Mouse (Mus musculus): ENCODE results near the gene Bnip3. TPM values are rescaled to one million over a fixed set of nuclear protein-coding genes. Genes with fewer than 3 reads are reported as not detected.
A peak's percentile ranks its signal among the peaks of the same experiment; 100 is the strongest.

Bnip3 gene
- polyA plus RNA-seq (2012; rRNA removed) = 55.6 and 61.9 TPM in 2 replicates

DNA sequence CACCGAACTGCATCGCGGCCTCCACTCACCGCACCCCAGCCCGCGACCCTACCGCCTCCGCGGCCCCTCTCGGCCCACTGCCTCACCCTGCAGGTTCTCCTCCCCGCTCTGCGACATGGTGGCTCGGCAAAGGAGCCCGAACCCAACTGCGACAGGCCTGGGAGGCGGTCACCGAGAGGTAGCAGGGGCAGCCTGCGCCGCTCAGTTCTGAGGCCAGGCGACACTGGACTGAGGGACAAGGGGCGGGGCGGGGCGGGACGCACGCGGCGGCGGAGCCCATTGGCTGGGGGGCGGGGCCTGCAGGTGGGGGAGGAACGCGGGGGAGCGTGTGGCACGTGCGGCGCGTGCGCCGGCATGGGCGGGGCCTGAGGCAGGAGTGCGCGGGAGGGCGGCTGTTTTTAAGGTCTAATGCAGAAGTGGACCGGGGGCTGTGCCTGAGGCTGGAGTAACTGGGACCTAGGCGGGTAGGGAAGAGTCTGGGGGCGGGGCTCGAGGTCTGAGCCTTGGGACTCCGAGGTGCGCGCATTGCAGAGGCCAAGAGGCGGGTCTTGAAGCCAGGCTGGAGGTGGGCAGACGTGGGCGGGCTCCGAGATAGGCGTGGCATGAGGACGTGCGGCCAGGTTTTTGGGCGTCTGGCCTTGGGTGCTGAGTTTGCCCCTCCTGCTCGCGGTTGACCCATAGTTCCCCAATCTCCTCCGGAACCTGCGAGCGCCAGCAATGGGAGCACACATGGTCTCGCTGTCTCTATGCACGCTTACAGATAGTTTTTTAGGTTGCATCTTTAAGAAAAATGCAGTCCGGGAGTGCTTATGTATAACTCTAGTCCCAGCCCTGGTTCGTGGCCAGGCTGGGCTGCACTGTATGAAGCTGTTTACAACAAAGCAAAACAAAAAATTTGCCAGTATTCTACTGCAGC, at the start of gene Bnip3:
Gene Bnip3 (minus strand): TSS at position 243 of the 916 bp plus-strand sequence.
- DNase-seq (ENCODE audit: low spot score) = peak; percentile 83

DNA sequence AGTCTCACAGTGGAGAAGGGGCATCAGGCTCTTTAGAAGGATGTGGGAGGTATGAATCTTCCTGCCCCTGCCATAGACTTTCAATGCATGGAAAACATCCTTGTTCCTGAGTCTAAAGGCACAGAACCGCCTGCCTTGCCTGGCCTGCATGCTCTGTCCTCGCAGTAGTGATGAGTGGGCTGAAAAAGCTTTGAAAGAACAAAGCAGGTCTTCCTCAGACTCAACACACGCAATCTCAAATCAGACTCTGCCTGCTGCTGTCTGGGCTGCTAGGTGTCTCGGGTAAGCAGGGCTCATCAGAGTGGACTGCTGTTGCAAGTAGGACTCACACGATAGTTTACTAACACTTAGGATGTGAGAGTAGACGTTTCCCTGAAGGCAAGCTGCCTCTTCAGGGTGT, 47.8 kb upstream of the Bnip3 start:
- no peak for DNase-seq (ENCODE audit: low spot score)

DNA sequence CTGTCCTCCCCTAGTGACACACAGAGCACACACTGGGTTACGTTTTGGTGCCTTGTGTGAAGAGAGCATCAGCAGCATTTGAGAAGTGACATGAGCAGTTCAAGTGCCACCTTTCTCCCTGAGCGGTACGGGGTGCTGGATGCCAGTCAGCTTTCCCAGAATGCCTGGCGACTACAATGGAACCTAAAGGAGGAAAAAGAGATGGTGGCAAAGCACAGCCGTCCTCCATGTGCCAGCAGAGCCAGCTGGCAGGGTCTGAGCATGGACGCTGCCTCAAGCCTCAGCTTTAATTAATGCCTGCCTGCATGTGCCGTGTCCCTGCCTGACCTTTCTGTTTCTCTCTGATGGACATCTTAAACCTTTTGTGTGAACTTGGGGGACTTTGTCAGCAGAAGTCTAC, 46.5 kb upstream of the Bnip3 start:
- no peak for DNase-seq (ENCODE audit: low spot score)

DNA sequence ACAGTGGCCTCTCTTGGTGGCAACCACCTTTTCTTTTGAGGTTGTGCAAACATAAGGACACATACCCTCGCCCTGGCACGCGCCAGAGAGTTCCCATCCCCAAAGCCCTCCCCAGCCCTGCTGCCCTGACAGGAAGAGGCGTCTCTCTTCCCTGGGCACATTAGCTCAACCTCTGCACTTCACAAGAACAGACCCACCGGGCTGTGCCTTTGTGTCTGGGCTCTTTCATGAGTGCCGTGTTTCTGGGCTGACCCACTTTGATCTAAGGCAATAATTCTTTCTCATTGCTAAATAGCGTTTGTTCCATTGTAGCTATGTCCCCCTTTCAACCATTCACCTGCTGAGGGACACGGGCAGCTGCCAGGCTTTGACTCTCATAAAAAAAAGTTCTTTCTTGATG, 39.0 kb upstream of the Bnip3 start:
- DNase-seq (ENCODE audit: low spot score) = no peak

DNA sequence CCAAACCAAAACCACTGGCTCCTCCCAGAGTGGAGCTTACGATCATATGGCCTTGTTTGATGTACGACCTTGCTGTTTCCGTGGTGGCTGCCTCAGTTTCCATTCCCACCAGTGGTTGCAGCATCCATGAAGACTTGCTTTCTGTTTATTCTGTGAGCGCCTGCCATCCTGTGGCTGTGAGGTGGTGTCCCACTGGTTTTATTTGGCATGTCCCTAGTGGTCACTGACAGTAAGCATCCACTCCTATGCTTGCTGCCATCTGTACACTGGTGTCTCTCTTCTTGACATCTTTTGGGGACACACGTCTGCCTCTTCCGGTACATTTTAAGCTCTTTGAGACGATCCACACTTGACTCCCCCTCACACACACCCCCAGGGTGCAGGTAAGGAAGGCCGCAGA, 38.4 kb upstream of the Bnip3 start:
- DNase-seq (ENCODE audit: low spot score) = no peak

DNA sequence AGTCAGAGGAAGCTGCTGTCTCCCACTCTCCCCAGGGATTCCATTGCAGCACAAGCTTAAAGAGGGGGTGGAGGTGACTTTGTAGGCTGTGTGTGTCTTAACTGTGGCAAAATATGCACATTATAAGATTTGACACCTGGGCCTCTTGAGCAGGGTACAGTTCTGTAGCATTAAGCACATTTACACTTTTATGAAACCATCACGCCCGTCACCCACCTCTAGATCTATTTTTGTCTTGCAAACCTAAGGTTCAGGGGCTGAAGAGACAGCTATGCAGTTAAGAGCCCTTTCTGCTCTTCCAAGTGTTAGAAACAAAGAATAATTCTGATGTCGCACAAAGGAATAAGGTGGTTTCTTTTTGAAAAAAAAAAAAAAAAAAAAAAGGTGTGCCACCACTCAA, 36.3 kb upstream of the Bnip3 start:
- no peak for DNase-seq (ENCODE audit: low spot score)

DNA sequence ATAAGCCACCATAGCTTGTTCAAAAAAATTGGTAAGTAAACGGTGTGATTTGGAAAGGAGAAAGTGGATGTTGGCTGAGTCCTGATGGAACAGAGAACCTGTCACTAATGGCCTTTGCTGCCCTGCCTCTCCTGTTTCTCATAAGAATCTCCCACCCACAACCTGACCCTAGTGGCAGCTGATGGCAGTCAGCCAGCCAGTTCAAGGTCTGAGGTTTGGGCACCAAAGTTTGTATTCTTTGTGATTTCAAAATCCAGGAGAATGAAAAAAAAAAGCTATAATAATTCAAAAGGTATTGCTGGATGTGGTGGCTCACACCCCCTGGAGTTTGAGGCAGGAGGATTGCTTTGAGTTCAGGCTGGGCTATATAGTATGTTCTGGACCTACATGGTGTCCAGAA, 33.0 kb upstream of the Bnip3 start:
- DNase-seq (ENCODE audit: low spot score) = no peak

DNA sequence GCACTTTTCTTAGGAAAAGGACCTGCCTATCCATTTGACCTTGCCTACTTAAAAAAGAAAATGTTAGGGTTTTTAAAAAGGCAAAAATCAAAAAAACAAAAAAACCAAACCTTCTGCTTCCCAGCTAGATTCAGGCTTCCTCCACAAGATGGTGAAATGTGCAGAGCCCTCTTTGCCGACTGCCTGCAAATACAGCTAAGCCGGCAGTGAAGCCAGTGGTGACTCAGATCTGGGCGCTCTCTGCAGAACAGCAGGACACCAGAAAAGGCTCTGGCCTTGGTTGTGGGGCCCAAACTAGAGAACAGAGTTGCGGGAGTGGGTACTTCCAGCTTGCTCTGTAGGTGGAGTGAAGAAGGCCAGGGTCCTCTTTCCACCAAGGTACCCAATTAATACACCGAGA, 32.3 kb upstream of the Bnip3 start:
- DNase-seq (ENCODE audit: low spot score) = no peak

DNA sequence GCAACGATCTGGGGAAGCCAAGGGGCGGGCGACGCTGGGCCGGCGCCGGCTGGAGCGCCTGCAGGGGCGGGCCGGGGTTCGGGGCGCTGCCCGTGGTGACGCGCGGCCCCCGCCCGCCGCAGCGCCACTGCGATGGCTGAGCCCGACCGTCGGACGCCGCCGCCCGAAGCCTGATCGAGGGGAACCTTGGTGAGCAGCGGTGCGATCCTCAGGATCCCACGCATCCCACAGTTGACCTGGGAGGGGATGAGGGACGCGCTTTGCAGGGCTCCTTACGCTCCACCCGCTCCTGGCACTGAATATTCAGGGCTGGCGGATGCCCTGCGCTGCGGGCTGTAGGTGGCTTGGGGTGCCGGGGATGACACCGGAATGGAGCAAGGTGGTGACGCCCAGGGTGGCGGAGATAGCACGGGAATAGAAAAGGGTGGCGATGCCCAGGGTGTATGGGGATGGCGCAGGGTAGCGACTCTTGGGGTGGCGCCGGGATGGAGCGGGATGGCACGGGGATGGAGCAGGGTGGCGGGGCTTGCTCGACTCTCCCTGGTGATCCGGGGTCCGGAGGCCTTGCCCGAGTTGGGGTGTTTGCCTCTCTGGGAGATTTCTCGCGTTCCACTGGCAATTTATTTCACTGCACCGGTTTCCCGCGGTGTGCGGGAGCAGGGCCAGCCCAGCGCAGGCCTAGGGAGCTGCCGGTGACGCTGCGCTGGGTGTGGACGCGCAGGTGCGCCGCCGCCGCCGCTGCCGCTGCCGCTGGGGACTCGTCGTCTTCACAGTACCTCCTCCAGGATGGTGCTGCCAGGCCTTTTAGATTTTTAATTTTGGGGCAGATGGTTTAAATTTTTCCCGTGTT, 31.5 kb upstream of the Bnip3 start, which contains the start of gene Jakmip3:
Gene Jakmip3 (plus strand): TSS at position 119 of the 850 bp plus-strand sequence.
- no peak for DNase-seq (ENCODE audit: low spot score)

DNA sequence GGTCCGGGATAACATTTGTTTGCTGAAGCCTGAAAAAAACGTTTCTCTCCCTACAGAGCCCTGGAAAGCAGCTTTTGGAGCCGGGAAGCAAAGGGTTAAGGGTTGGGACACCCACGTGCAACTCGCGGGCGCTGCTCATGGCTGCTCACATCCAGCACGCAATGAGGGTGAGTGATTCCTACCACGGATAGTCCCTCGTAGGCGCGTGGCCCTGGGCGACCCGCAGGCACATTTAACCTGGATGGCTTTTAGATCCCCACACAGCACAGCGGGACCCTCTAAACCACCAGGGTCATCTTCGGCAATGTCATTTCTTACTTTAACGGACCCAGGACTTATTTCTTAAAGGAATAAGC, 30.9 kb upstream of the Bnip3 start:
- no peak for DNase-seq (ENCODE audit: low spot score)

DNA sequence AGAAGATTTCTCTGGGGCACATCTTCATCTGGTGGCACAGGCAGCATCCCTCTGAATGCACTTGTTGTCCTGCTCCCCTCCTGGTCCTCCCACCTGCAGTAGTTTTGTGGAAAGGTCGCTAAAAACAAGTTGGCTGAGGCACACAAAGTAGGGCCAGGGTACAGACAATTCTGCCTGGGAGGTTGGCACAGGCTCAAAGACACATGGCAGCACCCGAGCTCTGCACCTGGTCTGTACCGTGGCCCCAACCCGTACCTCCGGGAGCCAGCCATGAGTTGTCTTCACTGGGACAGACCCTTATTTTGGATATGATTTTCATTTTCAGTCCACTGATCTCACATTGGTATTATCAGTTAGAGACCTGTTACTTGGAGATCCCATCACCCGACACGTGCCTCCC, 29.7 kb upstream of the Bnip3 start:
- DNase-seq (ENCODE audit: low spot score) = no peak

DNA sequence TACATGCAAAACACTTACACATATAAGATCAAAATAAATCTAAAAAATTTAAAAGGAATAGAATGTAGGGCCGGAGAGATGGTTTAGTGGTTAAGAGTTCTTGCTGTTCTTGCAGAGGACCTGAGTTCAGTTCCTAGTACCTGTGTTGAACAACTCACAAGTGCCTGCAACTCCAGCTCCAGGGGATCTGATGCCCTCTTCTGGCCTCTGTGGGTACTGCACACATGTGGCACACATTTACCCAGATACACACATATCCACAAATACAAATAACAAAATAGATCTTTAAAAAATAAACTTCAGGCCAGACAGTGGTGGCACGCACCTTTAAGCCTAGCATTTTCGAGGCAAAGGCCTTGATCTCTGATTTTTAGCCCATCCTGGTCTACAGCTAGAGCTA, 25.2 kb upstream of the Bnip3 start:
- DNase-seq (ENCODE audit: low spot score) = no peak

DNA sequence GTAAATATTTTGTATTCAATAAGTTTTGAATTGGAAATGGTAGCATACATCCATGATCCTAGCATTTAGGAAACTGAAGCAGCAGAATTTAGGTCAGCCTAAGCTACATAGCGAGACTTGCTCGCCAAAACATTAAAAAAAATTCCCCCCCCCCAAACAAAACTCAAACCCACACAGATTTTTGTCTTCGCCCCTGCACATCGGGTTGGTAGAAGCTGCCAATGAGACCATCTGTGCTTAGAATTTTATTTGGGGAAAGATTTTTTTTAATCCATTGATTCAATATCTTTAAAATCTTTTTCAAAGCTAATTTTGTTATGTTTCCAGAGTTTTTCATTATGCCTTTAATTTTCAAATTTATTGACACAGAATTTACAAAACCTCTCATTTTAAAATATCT, 19.1 kb upstream of the Bnip3 start:
- DNase-seq (ENCODE audit: low spot score) = no peak

DNA sequence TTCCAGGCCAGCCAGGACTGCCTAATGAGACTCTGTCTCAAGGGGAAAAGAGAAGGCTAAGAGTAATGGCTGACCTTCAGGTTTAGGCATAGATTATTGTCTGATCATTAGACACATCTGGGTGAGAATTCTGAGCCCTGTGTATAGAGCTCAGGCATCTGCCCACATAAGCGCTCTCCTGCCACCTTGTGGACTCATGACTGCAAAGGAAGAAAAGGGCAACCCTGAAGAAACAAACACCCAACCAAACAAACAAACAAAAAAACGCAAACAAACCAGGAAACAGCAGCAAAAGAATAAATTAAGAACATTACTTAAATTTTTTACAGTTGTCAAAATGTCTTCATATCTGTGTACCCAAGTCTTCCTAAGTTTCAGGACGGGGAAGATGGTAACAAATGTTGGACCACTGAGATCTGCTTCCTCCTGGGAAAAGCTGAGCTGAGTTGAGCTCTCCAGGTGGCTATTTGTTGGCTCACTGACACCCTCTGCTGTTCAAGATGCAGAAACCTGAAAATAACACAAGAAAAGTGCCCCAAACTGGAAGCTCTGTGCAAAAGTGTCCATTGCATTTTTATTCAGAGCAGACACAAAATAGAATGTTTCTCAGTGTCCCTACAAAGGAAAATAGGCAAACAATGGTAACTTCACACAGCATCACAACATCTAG, 14.6 kb upstream of the Bnip3 start:
- no peak for DNase-seq (ENCODE audit: low spot score)

DNA sequence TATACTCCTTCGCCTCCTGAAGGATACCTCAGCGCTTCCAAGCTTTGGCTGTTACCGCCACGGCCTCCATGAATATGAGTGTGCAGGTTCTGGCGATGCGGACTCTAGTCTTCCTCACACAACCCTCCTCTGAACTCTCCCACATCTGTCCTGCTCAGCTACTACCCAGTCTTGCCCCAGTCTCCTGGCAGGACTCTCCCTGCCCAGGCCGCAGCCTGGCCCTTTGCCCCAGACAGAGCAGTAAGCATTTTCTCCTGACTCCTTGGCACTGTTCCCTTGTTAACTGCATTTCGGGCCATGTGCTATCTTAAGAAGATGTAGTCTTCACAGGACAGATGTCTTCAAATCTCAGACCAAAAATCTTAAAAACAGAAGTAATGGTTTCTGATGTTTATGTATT, 12.3 kb upstream of the Bnip3 start:
- DNase-seq (ENCODE audit: low spot score) = no peak

DNA sequence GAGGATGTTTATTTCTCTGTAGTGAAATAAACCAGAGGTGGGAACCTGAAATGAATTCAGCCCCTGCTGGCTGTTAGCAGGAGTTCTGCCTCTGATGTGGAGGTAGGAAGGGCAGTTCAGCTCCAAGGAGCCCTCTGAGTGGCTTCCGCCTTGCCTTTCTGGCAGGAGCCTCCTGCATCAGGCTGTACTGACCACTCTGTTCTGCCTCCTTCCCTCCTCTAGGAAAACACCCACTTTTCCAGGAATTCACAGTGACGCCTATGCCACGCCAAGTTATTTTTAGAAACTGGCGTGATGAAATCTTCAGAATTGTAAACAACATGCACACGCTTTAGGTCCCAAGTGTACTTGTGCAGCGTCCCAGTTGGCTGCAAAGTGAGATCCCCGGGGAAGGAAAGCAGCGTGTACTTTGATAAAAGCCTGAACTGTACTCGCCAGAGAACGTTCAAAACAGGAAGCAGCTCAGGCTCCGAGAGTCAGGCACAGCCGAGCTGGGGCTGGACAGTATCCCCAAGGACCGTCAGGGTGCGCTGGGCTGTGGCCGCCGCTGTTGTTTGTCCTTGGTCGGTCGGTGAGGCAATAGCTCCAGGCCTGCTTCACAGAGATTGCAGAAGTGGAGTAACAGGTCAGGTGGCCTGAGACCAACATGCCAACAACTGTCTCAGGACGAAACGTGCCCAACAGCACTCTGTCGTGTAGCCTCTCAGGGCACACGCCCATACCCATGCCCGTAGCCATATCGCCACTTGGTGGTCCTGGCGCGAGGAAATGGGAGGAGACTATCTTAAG, 10.0 kb upstream of the Bnip3 start:
- peak; percentile 62 for DNase-seq (ENCODE audit: low spot score)

DNA sequence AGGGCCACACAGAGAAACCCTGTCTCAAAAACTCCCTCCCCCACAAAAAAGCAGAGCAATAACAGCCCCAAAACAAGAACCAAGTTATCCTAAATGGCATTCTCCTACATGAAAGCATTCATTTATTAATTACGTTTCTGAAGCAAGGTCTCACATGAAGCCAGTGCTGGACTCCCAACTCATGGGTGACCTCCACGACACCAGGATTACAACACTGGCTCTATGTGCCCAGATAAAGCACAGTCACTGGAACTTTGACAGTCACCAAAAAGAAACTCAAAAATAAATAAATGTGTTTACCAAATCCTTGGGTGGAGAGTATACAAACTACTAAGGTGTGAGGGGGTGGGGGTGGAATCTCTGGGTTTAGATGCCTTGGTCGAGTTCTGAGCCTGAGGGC, 4.3 kb upstream of the Bnip3 start:
- no peak for DNase-seq (ENCODE audit: low spot score)

DNA sequence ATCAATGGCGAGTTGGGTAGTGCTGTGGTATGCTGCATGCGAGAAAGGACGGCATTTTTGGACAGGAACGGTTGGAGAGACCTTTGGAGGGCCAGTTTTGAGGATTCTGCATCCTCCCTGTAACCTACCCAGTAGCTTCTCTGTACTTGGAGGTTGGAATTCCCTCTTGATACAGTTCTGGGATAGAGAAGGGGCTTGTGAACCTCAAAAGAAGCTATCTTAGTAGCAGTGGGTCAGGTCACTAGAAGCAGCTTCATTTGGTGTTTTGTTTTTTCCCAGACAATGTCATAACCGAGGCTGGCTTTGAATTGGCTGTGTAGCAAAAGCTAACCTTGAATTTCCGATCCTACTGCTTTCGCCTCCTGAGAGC, 859 bp upstream of the Bnip3 start:
- no peak for DNase-seq (ENCODE audit: low spot score)

DNA sequence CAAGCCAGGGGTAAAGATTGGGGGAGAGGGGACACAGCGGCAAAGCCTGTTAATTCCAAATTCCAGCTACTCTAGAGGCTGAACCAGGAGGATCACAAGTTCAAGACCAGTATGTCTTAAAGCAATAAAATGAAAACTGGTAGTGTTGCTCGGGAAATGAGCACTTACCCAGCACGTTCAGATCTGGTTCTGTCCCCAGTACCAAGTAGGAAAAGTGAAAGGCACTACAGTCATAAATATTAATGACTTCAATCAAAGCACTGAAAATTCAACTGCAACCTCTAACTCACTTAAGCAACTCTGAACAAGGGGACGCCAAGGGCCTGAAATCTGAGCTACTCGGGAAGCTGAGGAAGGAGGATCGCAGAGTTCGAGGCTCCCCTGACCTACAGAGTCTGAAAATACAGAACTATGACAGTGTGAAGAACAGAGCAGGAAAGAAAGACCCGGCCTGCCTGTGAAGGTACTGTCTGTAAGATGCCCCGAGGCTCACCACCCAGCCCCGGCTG, 497 bp downstream of the Bnip3 start:
- no peak for DNase-seq (ENCODE audit: low spot score)

DNA sequence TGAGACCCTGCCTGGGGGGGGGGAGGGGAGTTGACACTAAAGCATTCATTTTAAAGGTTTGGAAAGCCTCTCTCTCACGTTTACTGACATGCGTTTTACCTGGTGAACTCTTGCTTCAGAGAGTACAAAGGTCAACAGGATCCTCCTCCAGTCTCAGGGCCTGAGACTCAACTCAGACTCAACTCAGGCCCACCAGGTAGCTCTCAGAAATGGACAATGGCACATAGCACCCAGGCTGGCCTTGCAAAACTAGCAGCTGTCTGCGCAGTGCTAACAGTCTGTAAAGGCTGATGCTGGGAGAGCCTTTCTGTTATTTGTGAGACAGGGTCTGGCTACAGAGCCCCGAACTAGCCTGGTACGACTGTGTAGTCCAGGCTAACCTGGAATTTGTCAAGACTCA, 1.3 kb downstream of the Bnip3 start:
- DNase-seq (ENCODE audit: low spot score) = no peak

DNA sequence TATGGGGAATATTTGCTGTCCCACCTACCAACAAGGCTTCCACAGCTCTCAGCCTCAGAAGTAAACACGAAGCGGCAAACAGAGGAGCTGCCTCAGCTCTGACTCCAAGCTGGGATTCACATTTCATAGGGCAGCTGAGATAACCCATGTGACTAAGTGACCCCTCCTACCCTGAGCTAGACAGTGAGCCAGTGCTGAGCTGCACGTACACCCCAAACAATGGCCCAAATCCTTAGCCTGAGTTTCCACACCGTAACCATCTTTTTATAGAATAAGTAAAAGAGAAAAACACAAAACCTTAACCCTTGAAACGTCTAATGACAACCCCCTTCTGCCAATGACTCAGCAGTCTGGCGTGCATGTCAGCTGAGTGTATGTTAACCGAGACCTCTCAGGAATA, 2.3 kb downstream of the Bnip3 start:
- no peak for DNase-seq (ENCODE audit: low spot score)
